Mouse (Mus musculus) bone marrow, adult 2 months (tissue): ENCODE results near the gene Olfr893. TPM values are rescaled to one million over a fixed set of nuclear protein-coding genes. Genes with fewer than 3 reads are reported as not detected.
"Not testable (repeated sequence)": the region's sequence is repeated elsewhere in the genome, so short reads cannot be mapped to it uniquely, and the experiment has no call there.

Experiments
- H3K27ac ChIP-seq: fragments of 200-500 bp; 2 replicates; pipeline ENCODE4 v1.5.1; 2012; ENCODE audit warnings: low read depth, mild to moderate bottlenecking, control low read depth, inconsistent platforms, low read length; ENCODE audit not compliant: control insufficient read depth, poor library complexity, insufficient read depth
- H3K4me1 ChIP-seq: fragments of 200-500 bp; 2 replicates; pipeline ENCODE4 v1.6.1; 2011; ENCODE audit warnings: low read length; ENCODE audit not compliant: control insufficient read depth, insufficient read depth
- H3K4me3 ChIP-seq: fragments of 200-500 bp; replicated peaks from 2 replicates; pipeline ENCODE3; 2011; ENCODE audit warnings: mild to moderate bottlenecking, low read depth, low read length, control low read depth; ENCODE audit not compliant: control insufficient read depth
- CTCF ChIP-seq: fragments of 200-500 bp; IDR thresholded peaks from 2 replicates; pipeline ENCODE4 v1.5.1; 2011; ENCODE audit warnings: low read length, control low read depth; ENCODE audit not compliant: control insufficient read depth, insufficient read depth
- POLR2A ChIP-seq: fragments of 200-500 bp; IDR thresholded peaks from 2 replicates; pipeline ENCODE4 v1.6.1; 2011; ENCODE audit warnings: low read depth, mild to moderate bottlenecking, control low read depth, low read length, borderline replicate concordance; ENCODE audit not compliant: control insufficient read depth
- WGBS: fragments of 180-500 bp; shearing (Covaris S2); methylation state at CpG from one replicate; pipeline ENCODE4 v1.1.7; 2018; 5-methylcytosine and 5-hydroxymethylcytosine counted together
- polyA plus RNA-seq: library from polyadenylated mRNA; stranded (reverse); fragments of >200 nt; gene quantifications from 2 replicates; pipeline ENCODE4 v1.2.4, GENCODE M21; 2011; ENCODE audit warnings: low replicate concordance; ENCODE audit not compliant: missing spikeins, insufficient read depth, insufficient read length

Olfr893 gene
- polyA plus RNA-seq, result not detected in 2 replicates

DNA sequence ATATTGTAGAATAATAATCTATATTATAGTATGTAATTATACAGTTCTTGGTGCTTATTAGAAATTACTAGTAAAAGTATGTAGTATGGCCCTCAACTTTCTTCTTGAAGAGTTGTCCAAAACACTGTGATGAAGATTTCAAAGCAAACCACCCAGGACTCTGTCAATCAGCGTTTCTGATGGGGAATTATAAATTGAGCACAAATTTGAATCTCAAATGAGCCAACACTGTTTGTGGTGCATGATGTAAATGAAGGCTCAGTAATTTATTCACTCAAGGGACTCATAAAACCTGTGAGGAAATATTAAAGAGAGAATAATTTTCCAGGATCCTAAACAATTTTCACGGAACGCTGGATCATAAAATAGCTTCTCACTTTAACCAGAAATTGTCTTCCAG is at the start of gene Olfr893:
TSS of gene Olfr893 (plus strand) at position 301 of the 400 bp plus-strand sequence.
- TF ChIP-seq POLR2A, result no peak
- no peak for TF ChIP-seq CTCF
- WGBS, result 74% methylated on average over 3 of the region's 3 CpGs
- Histone ChIP-seq H3K4me3 (no peak within 1 kb of the TSS), H3K4me1 (no peaks in the 10 kb centered on the region), H3K27ac (no peak within 1 kb of the TSS)

DNA sequence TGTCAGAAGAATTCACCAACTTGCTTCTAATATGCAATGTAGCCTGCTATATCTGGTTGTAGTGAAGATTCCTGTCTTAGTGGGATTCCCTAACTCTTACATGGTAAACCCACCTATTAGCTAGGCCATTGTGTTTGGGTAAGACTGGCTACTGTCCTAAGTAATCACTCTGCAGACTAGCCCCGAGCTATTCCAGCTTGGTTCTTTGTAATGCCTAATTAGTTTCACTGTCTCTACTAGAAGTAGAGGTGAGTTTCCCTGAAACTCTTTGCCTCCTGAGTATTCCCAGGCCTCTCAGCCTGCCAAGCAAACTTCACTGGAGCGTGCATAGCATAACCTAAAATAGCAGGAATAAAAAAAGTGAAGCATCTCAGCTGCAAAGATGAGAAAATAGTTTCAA is 39.8 kb upstream of the Olfr893 start:
- not testable (repeated sequence) for H3K27ac ChIP-seq, H3K4me3 ChIP-seq, H3K4me1 ChIP-seq
- WGBS, result 38% methylated on average over 2 of the region's 2 CpGs

DNA sequence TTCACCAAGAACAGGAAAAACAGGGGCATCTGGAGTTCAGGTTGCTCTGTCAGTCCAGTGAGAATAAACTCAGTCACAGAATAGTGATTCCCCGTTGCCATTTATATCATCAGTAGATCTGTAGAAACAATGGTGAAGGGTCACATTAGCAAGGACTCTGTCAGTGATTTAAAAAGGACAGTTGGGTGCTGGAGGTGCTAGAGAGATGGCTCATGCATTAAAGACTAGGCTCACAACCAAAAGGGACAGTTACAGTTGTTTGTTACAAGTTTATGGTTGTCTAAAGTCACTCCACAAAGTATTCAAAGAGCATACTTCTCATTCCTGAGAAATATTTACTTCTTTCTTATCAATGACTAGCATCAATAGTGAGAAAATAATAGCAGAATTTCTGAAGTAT is 27.4 kb upstream of the Olfr893 start, which contains the start of gene Olfr891:
TSS of gene Olfr891 (minus strand) at position 101 of the 400 bp plus-strand sequence.
- Histone ChIP-seq H3K4me3 (no peak within 1 kb of the TSS), H3K27ac (no peak within 1 kb of the TSS), H3K4me1 (no peaks in the 10 kb centered on the region)
- TF ChIP-seq CTCF, result no peak
- TF ChIP-seq POLR2A, result no peak
- WGBS, result 77% methylated on average over 1 of the region's 1 CpGs

DNA sequence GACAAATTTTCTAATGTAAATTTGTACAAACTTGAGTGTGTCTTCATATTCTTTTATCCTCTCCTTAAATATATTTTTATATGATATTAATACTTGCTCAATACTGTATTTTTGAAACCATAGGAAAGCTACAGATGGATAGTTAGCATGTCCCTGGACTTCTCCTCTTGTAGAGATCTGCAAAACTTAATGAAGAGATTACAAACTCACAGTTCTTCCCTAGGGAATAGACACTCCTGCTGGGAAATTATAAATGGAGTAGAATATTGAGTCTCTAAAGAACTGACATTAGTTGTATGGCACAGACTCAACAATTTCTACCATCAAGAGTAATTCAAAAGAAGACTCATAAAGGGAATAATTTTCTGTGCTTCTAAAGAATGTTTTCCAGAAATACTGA is 9.6 kb downstream of the Olfr893 start, which contains the start of gene Olfr894:
TSS of gene Olfr894 (plus strand) at position 301 of the 400 bp plus-strand sequence.
- TF ChIP-seq CTCF (no peak), POLR2A (no peak)

DNA sequence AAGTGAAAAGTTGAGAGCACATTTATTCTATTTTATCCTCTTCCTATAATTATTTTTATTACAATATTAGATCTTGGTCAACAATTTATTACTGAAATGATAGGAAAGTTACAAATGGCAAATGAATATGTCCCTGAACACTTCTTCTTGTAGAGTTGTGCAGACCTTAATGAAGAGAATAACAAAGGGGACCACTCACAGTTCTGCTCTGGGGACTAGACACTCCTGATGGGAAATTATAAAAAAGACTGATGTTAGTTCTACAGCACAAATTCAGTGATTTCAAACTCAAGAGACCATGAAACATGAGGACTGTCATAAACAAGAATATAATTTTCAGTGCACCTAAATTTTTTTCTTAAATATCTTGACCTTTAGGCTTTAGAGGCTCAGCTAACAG is 44.3 kb downstream of the Olfr893 start, which contains the start of gene Olfr143:
TSS of gene Olfr143 (plus strand) at position 301 of the 400 bp plus-strand sequence.
- no peak within 1 kb of the TSS for H3K4me3 ChIP-seq
- H3K27ac ChIP-seq, result no peak within 1 kb of the TSS
- TF ChIP-seq CTCF, result no peak
- no peak for TF ChIP-seq POLR2A
- no peaks in the 10 kb centered on the region for H3K4me1 ChIP-seq

More for the DNA sequence above, 9.6 kb downstream of the Olfr893 start, which contains the start of gene Olfr894:
- Histone ChIP-seq H3K4me1 (no peaks in the 10 kb centered on the region), H3K27ac (no peak within 1 kb of the TSS), H3K4me3 (no peak within 1 kb of the TSS)

Other genes with a start within 250 kb of the Olfr893 start
- gene Olfr881, start 216.5 kb upstream of the Olfr893 start, polyA plus RNA-seq, result 0.35 TPM in 1 of 2 replicates, not detected in the other
- not detected in 2 replicates for gene Olfr883, start 182.6 kb upstream of the Olfr893 start, polyA plus RNA-seq
- not detected in 2 replicates for gene Olfr884, start 161.8 kb upstream of the Olfr893 start, polyA plus RNA-seq
- not detected in 2 replicates for gene Olfr885, start 147.0 kb upstream of the Olfr893 start, polyA plus RNA-seq
- gene Olfr887, start 124.3 kb upstream of the Olfr893 start, polyA plus RNA-seq, result 0.16 and 0.95 TPM in 2 replicates
- gene Olfr888, start 100.2 kb upstream of the Olfr893 start, polyA plus RNA-seq, result not detected in 2 replicates
- gene Olfr889, start 93.2 kb upstream of the Olfr893 start, polyA plus RNA-seq, result 0.35 TPM in 1 of 2 replicates, not detected in the other
- not detected in 2 replicates for gene Olfr890, start 65.8 kb upstream of the Olfr893 start, polyA plus RNA-seq
- gene Olfr891, start 27.5 kb upstream of the Olfr893 start, polyA plus RNA-seq, result not detected in 2 replicates
- not detected in 2 replicates for gene Olfr894, start 9.7 kb downstream of the Olfr893 start, polyA plus RNA-seq
- not detected in 2 replicates for gene Olfr143, start 44.4 kb downstream of the Olfr893 start, polyA plus RNA-seq
- gene Olfr895, start 59.5 kb downstream of the Olfr893 start, polyA plus RNA-seq, result not detected in 2 replicates
- gene Olfr896-ps1, start 82.7 kb downstream of the Olfr893 start, polyA plus RNA-seq, result not detected in 2 replicates
- not detected in 2 replicates for gene Olfr25, start 120.7 kb downstream of the Olfr893 start, polyA plus RNA-seq
- not detected in 2 replicates for gene Olfr898, start 140.0 kb downstream of the Olfr893 start, polyA plus RNA-seq
- gene Olfr250, start 158.5 kb downstream of the Olfr893 start, polyA plus RNA-seq, result not detected in 2 replicates
- not detected in 2 replicates for gene Olfr251, start 168.7 kb downstream of the Olfr893 start, polyA plus RNA-seq
- not detected in 2 replicates for gene Olfr147, start 193.3 kb downstream of the Olfr893 start, polyA plus RNA-seq
- gene Olfr901, start 221.1 kb downstream of the Olfr893 start, polyA plus RNA-seq, result not detected in 2 replicates
- not detected in 2 replicates for gene Olfr902, start 239.3 kb downstream of the Olfr893 start, polyA plus RNA-seq